In the genomic region with DNA sequence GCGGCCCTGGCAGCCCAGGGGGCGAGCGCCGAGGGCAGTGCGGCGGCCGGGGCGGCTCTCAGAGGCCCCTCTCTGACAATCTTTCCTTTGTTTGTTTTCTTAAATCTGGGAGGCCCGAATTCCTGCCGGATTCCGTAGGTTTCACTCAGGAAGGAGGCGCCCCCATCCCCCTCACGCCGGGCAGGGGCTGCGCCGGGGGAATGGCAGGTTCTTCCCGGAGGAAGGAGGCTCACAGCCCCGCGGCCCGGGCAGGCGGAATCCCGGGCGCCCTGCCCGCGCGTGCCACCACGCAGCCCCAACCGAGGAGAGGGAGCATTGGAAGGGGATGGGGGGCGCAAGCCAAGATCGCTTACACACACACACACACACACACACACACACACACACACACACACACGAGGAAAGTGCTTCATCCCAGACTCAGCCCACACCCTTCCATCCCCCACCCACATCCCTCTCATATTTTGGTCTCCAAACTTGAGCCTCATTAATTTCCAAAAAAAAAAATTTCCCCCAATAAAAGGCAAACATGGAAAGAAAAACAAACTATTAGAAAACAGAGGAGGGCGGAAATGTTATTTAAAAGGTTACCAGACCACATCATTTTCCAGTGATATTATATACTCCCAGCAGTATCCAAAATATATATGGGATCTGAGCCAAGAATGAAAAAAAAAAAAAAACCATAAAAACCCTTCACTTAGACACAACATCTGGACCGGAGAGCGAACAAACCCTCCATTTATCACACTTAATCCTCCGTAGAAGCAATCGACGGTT, we compare ENCODE assay signal across 8 mouse cellular contexts. TPM values are rescaled to one million over a fixed set of nuclear protein-coding genes. Genes with fewer than 3 reads are reported as not detected.
A peak's percentile ranks its signal among the peaks of the same experiment; 100 is the strongest.
DNase-seq lines count a peak whose midpoint lies in the region; ATAC-seq and TF ChIP-seq lines count a peak whose summit lies in the region.

No protein-coding gene starts in this region.

- H3K4me2 ChIP-seq in forebrain, embryonic 15.5 days (replicated peaks) = peak overlapping the region; percentile 81
- peak overlapping the region; percentile 82 for H3K4me2 ChIP-seq in hindbrain, embryonic 14.5 days (replicated peaks)
- H3K4me2 ChIP-seq in liver, postnatal 0 days (ENCODE audit: low read depth, low read length) = peak overlapping the region; percentile 71

- no peak for TF ChIP-seq EP300 in liver, postnatal 0 days (IDR thresholded peaks at IDR 0.05; ENCODE audit: low read depth)

- peak overlapping the region; percentile 82 for H3K27ac ChIP-seq in forebrain, embryonic 15.5 days (replicated peaks)
- no peak overlapping the region for H3K27ac ChIP-seq in hindbrain, embryonic 14.5 days
- peak overlapping the region; percentile 89 for H3K27ac ChIP-seq in liver, postnatal 0 days (ENCODE audit: low read depth)

- no peak for TF ChIP-seq CTCF in liver, postnatal 0 days (IDR thresholded peaks at IDR 0.05; ENCODE audit: low read depth)

- 1% methylated on average over 37 of the region's 37 CpGs for WGBS in forebrain, embryonic 15.5 days
- whole genome bisulfite sequencing in hindbrain, embryonic 14.5 days = 1% methylated on average over 36 of the region's 37 CpGs
- WGBS in liver, postnatal 0 days (ENCODE audit: insufficient replicate concordance) = 4% methylated on average over 22 of the region's 37 CpGs

- ATAC-seq in forebrain, embryonic 15.5 days (replicated peaks) = peak; percentile 30; the same call in 1 of the 2 replicates
- peak; percentile 22; the same call in 1 of the 2 replicates for ATAC-seq in hindbrain, embryonic 14.5 days (ENCODE audit: low FRiP score)
- ATAC-seq in liver, postnatal 0 days = no peak

- H3K9ac ChIP-seq in forebrain, embryonic 15.5 days (replicated peaks) = peak overlapping the region; percentile 46
- peak overlapping the region; percentile 47 for H3K9ac ChIP-seq in hindbrain, embryonic 14.5 days
- H3K9ac ChIP-seq in liver, postnatal 0 days (replicated peaks) = peak overlapping the region; percentile 52

- H3K27me3 ChIP-seq in forebrain, embryonic 15.5 days = peaks cover 9% of the 10 kb centered on the region; the same call in 1 of the 2 replicates
- peaks cover 32% of the 10 kb centered on the region for H3K27me3 ChIP-seq in hindbrain, embryonic 14.5 days (ENCODE audit: control insufficient read depth, insufficient read depth, low read length)
- H3K27me3 ChIP-seq in liver, postnatal 0 days (ENCODE audit: insufficient read depth, low read length) = peaks cover 21% of the 10 kb centered on the region

- H3K4me1 ChIP-seq in forebrain, embryonic 15.5 days = peaks cover 43% of the 10 kb centered on the region
- peaks cover 28% of the 10 kb centered on the region for H3K4me1 ChIP-seq in hindbrain, embryonic 14.5 days (replicated peaks; ENCODE audit: control insufficient read depth, insufficient read depth, low read length)
- peaks cover 15% of the 10 kb centered on the region for H3K4me1 ChIP-seq in liver, postnatal 0 days (ENCODE audit: insufficient read depth)

- H3K36me3 ChIP-seq in forebrain, embryonic 15.5 days = no peaks in the 10 kb centered on the region
- H3K36me3 ChIP-seq in hindbrain, embryonic 14.5 days (replicated peaks; ENCODE audit: control insufficient read depth, insufficient read depth) = no peaks in the 10 kb centered on the region
- no peaks in the 10 kb centered on the region for H3K36me3 ChIP-seq in liver, postnatal 0 days (replicated peaks; ENCODE audit: insufficient read depth, low read length)

- no peaks in the 10 kb centered on the region for H3K9me3 ChIP-seq in forebrain, embryonic 15.5 days
- H3K9me3 ChIP-seq in hindbrain, embryonic 14.5 days (ENCODE audit: control insufficient read depth, low read length) = no peaks in the 10 kb centered on the region
- no peaks in the 10 kb centered on the region for H3K9me3 ChIP-seq in liver, postnatal 0 days (ENCODE audit: low read length)

- peak; percentile 35 for DNase-seq in right cerebral cortex, postnatal 10 days (ENCODE audit: low spot score in 2 of 2)
- no peak for DNase-seq in right cerebral cortex, postnatal 14 days
- DNase-seq in hindbrain, embryonic 14.5 days (ENCODE audit: low spot score) = no peak
- no peak for DNase-seq in liver, postnatal 0 days
- DNase-seq in T-cell, adult 2 months (ENCODE audit: low spot score) = no peak
- DNase-seq in left cerebral cortex, adult 11 months (ENCODE audit: low spot score) = no peak
- DNase-seq in urinary bladder, postnatal 36 days (ENCODE audit: low spot score in 2 of 2) = no peak

- peak overlapping the region; percentile 42 for H3K4me3 ChIP-seq in forebrain, embryonic 15.5 days
- peak overlapping the region; percentile 29 for H3K4me3 ChIP-seq in hindbrain, embryonic 14.5 days (replicated peaks; ENCODE audit: low read length)
- peak overlapping the region; percentile 38 for H3K4me3 ChIP-seq in liver, postnatal 0 days (ENCODE audit: low read depth, low read length)

RNA-seq across cellular contexts. Expression of a gene that starts 51.0 kb away (rescaled TPM):
- polyA plus RNA-seq in forebrain, embryonic 15.5 days (2015; fragmentation: Nextera tagmentation; extraction: Ambion mirVana) = 33.2 and 37.3 TPM in 2 replicates
- polyA plus RNA-seq in hindbrain, embryonic 14.5 days (2014; fragmentation: Nextera tagmentation; extraction: Ambion mirVana) = 34.3 and 35.1 TPM in 2 replicates
- polyA plus RNA-seq in liver, postnatal 0 days (2015; fragmentation: Nextera tagmentation; extraction: Ambion mirVana) = 5.9 and 6.2 TPM in 2 replicates

Comparison
In these comparisons a context has a peak if more than half of its experiments do, and no peak if none do; other contexts are left out.
1. DNase-seq: peak in right cerebral cortex, postnatal 10 days (2 of 2); none in right cerebral cortex, postnatal 14 days (single experiment), hindbrain, embryonic 14.5 days (single experiment), liver, postnatal 0 days (single experiment), T-cell, adult 2 months (single experiment), left cerebral cortex, adult 11 months (single experiment) and urinary bladder, postnatal 36 days (0 of 2).
2. Peak in every context shown above with its lines, with median percentiles within 50 percentile points of each other: H3K4me2 ChIP-seq, H3K4me3 ChIP-seq and H3K9ac ChIP-seq.